Mouse (Mus musculus) embryo, embryonic 10.5 days (tissue): ENCODE measurements around the gene Popdc2.
A peak's percentile ranks its signal among the peaks of the same experiment; 100 is the strongest.
"Not testable (repeated sequence)": the region's sequence is repeated elsewhere in the genome, so short reads cannot be mapped to it uniquely, and the experiment has no call there.

Experiments used
- DNase-seq: peaks from one replicate; pipeline ENCODE4 v3.0.0-alpha.2; 2015; ENCODE audit warnings: low spot score

Popdc2 gene

DNA sequence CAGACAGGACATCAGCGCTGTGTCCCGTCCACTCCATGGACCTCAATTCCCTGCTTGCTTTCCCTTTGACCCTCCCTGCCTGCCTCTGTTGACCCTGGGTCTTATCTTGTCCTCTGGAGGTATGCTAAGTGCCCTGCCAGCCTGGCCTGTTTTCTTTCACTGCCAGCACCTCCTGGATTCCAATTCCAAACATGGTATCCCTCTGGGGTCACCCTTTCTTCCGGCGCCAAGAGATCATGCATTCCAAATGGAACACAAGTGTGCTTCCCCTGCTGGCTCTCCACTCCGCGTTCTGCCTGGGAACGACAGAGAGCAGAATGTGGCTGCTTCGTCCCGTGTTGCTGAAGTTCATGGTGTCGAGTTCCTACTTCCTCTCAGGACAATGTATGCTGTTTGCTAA, at the start of gene Popdc2:
TSS of gene Popdc2 (plus strand) at position 277 of the 400 bp plus-strand sequence.
- DNase-seq = peak; percentile 40

- DNase-seq = no peak
Measured at GRCm38 (mm10) chr16:38318492-38318891, 43.5 kb upstream of the Popdc2 start.

DNA sequence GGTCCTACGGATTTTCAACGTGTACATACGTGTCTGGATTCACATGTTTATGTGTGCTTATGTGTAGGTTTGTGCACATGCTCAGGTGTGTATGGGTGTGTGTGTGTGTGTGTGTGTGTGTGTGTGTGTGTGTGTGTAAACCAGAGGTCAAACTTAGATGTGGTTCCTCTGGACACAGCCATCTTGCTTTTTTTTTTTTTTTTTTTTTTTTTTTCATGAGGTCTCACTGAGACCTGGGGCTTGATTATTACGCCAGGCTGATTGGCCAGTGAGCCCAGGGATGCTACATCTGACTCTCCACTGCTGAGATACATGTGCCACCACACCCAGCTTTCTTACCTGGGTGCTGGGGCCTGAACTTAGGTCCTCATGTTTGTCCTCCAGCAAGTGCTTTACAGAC, 42.9 kb upstream of the Popdc2 start:
- DNase-seq = no peak

DNA sequence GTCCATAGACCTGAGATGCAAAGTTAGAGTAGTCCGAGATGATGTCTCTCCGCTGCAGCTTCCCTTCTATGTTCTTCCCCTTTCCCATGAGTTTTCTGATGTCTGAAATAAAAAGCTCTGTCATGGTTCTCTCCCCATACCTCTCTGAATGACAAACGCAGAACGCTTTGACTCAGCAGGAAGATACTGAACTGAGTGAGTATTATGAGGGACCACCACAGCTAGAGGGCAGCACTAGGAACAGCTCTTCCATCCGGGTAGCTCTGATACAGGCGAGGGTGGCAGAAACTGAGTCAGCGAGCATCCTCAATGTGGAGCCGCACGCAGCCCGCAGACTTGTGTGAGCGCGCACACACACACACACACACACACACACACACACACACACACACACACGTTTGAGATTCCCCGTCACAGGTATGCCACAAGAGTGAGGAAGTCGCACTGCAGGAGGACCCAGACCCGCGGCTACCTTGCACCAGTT, 40.5 kb upstream of the Popdc2 start:
- DNase-seq = peak; percentile 82

DNA sequence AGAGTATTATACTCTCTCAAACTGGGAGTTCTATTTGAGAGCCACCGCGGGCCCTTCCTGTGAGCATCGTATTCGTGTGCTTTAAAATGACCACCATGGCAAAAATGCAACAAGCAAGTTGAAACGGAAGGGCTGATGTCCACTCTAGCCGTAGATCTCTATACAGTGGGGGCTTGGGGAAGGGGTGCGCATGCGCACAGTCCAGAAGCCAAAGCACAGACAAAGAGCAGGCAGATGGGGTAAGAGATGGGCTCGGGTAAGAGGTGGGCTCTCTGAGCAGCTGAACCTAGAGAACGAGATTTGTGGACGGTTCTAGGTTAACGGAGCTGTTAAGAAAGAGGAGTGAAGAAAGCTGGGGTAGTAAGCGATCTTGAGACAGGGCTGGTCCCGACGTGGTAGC, 37.7 kb upstream of the Popdc2 start:
- no peak for DNase-seq

DNA sequence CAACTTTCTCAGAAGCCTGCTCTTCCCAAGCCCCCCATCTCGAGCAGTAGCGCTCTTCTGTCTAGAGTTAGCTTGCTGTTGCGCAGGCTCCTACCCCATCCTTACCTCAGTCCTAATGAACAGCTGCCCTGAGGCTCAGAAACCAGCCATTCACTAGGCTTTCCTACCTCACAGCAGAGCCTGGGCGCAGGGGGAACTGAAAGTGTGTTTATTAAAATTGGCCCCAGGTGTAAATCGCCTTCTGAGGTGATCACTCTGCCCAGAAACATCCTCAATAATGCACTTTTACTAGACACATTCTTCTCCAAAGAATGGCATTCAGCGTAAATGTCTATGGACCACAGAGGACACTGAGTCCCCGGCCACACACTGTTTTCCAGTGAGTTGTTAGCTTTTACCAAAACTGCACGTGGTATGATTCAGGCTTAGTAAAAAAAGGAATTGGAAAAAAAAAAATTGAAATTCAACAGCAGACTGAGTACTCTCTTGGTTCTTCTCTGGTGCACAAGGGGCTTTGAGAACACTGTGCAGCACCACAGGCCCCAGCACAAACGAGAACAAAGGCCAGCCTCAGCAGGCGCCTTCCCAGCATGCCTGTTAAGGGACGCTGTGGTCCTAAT, 35.1 kb upstream of the Popdc2 start:
- DNase-seq = no peak

DNA sequence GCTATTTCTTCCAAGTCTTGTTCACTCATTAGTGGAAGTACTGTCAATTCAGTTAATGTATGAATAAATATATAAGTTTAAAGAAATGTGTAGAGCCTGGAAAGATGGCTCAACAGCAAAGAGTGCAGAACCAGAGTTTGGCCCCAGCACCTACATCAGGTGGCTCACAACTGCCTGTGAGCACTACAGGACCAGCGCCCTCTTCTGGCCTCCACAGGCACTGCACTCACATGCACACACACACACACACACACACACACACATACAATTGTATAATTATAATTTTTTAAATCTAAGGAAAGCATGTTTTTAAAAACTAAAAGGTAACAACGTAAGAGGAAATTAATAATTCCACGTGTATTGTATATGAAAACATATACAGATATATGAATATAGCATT, 32.7 kb upstream of the Popdc2 start:
- no peak for DNase-seq

DNA sequence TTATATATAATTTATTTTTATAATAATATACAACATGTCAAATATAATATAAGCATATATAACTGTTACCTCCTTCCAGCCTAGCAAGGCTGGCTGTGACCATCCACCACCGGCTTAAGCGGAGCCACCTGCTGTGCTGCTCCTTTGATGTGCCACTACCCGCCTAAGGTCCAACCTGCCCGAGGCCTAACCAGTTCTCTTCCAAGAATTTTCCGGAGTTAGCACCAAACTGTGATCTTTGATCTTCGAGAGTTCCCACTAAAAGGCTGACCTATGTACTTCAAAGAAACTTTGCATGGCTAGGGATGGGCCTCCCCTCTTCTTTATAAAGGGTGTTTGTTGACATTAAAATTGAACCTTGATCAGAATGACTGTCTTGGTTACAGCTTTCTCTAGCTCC, 27.6 kb upstream of the Popdc2 start:
- no peak for DNase-seq

GRCm38 (mm10) chr16:38338077-38338476, 23.9 kb upstream of the Popdc2 start:
- not testable (repeated sequence) for DNase-seq

GRCm38 (mm10) chr16:38341396-38342324, 20.3 kb upstream of the Popdc2 start, which contains the start of gene Maats1:
TSS of gene Maats1 (minus strand) at chr16:38342143.
- peak; percentile 94 for DNase-seq

- DNase-seq = peak; percentile 81
Measured at GRCm38 (mm10) chr16:38344941-38345725, 16.9 kb upstream of the Popdc2 start.

DNA sequence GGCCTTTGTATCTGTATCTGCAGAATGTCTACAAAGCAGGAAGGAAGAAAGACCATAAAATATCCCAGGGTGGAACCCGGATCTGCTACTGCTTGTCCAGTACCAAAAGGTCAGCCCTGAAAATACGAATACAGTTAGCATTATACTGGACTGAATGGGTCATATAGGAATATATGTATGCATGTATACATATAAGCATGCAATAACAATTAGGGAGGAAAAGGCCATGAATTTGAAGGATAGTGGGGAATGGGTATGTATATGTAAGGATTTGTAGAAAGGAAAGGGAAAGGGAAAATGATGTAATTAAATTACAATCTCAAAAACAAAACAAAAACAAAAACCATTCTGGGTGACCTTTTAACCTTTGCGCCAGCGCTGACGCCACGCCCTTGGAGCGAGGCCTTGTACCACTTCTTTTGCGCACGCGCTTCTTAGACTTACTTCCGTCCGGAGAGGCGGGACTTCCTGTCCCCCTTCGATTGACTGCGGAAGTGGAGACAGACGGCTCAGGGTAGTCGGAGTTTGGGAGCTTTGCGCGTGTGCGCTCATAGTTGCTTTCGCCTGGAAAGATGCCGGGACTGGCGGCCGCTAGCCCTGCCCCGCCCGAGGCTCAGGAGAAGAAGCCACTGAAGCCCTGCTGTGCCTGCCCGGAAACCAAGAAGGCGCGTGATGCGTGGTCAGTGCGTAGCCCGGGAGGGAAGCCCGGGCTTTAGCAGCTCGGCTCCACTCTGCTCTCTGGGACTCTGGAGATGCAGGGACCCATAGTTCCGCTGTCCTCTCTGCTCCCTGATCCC, 15.3 kb upstream of the Popdc2 start, which contains the start of the genes Cox17 and Gm21987:
TSS of gene Cox17 (plus strand) at position 463 of the 797 bp plus-strand sequence.
TSS of gene Gm21987 (plus strand) at position 512 of the 797 bp plus-strand sequence.
- peak; percentile 98 for DNase-seq

DNA sequence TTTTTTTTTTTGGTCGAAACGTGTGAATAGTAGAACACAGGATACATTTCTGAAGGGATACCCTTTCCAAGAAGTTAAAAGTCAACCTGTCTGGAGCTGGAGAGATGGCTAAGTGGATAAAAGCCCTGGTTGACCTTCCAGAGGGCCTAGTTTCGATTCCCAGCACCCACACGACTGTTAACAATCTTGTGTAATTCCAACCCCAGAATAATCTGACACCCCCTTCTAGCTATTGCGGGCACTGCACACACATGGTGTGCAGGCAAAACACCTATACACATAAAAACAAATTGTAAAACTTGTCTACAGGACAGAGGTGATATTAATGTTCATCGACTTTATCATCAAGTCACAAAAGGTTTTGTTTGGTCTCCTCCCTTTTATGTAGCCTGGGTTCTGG, 14.4 kb upstream of the Popdc2 start:
- no peak for DNase-seq

- no peak for DNase-seq
Measured at GRCm38 (mm10) chr16:38348217-38348761, 13.7 kb upstream of the Popdc2 start.

GRCm38 (mm10) chr16:38349881-38350280, 12.1 kb upstream of the Popdc2 start:
- no peak for DNase-seq

GRCm38 (mm10) chr16:38350361-38350855, 11.6 kb upstream of the Popdc2 start:
- DNase-seq = no peak

GRCm38 (mm10) chr16:38350939-38351338, 11.1 kb upstream of the Popdc2 start:
- DNase-seq = no peak

DNA sequence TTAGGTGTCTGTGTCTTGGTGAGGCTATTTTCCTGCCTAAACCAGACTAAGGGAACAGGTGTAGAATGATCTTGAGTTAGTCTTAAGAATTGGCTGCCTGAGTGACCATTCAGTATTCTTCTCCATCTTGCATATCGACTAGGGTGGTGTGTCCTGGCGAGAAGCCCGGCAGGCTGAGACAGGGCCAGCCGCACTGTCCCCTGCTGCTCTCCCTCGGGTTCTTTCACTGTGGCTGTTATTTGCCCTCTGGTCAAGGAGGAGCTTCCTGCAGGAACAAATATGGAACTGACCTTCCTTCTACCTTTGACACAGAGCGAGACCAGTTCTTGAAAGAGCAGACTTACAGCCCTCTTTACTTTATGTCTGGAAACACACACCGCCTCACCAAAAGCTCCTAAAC, 10.0 kb upstream of the Popdc2 start:
- no peak for DNase-seq

GRCm38 (mm10) chr16:38352851-38353250, 9.2 kb upstream of the Popdc2 start:
- no peak for DNase-seq

GRCm38 (mm10) chr16:38353642-38354041, 8.4 kb upstream of the Popdc2 start:
- no peak for DNase-seq
